Mouse (Mus musculus) NIH3T3 (cell line): ENCODE measurements at regions not wholly inside any gene's neighbourhood (a gene's known extent, or its start where the extent isn't known, plus 50 kb on each side); places are given as distances from the start of the nearest gene placed in this dataset.

Experiments used
- DNase-seq: peaks from one replicate; pipeline ENCODE4 v3.0.0-alpha.2; 2012; ENCODE audit warnings: low read depth

DNA sequence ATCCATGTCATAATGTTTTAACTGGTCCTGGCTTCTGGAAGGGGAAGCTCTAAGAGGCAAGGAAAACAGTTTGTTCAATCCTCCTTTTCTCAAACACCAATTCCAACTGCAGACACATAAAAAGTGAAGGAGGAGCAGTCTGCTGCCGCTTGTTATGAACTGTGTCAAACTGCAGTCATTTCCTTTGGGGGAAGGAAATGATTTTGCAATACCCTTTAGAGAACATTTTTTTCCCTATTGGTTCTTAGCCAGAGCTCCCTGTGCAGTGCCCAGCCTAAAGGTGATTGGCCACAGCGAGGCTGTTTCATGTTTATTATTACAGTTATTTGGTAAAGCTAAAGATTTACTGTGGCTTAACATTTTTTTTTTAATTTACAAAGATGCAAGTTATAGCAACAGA, 1132.6 kb upstream of the Fbxo33 start:
- DNase-seq = no peak

DNA sequence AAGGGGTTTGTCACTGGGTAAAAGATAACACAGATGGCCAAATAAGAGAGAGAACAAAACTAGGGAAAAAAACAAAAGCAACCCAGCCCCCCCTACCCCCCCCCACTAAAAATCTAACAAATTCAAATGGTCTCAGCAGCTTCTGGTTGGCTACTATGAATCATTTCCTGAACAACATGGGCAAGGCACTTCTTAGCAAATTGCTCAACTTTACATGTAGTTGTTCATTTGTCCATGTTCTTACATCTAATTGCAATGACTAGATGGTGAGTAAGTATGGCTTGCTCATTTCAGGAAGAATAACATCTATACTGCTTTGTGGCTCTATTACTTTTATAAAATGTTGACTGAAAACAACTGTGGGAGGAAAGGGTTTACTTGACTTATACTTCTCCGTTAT, 1124.9 kb upstream of the Fbxo33 start:
- DNase-seq = no peak

DNA sequence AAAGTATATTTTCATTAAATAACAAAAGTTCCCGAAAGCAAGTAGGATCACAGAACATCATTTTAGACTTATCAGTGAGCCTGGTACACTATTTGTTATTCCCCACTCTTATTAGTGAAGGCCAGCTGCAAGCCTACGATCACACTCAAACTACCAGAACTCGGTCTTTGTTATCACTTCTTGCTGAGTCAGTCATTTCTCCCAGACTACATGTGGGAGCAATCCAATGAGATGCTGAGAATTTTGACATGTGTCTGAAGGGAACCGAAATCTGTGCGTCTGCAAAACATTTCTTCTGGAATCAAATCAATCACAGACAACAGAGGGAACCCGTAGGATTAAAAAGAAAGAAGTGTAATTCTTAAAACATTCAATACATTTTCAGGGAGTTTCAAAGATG, 1100.5 kb upstream of the Fbxo33 start:
- DNase-seq = no peak

DNA sequence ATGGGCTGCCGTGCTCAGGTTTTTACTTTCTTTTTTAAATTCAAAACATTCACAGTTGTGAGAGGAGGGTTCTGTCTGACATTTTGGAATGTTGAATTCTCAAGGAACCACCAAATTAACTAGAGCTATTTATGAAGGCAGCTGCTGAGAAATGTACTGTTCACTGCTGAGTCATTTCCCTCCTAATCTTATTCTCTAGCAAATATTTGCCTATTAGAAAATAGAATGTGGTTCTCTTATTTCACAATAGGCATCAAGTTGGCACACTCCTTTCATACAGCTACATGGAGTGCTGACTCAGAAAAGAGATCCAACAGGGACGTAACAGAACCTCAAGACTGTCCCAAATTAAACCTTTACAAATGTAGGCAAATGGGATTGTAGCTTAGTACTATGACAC, 1073.1 kb upstream of the Fbxo33 start:
- peak; percentile 74 for DNase-seq

DNA sequence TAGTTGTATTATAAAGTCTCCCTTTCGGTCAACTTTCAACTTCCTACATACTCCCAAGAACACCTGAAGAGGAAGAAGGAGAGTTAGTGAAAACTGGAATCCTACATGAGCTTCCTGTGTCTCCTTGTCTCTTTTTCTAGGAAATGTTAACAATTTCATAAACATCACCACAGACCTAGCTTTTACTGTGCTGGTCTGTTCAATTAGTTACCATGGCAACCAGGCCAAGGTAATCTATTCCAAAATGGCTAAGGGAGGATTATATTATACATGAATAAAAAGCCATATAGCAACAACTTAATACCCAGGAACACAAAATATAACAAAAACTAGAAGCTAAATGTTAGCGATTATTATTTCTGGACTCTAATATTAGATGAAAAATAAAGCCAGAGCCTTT, 1069.3 kb upstream of the Fbxo33 start:
- no peak for DNase-seq

DNA sequence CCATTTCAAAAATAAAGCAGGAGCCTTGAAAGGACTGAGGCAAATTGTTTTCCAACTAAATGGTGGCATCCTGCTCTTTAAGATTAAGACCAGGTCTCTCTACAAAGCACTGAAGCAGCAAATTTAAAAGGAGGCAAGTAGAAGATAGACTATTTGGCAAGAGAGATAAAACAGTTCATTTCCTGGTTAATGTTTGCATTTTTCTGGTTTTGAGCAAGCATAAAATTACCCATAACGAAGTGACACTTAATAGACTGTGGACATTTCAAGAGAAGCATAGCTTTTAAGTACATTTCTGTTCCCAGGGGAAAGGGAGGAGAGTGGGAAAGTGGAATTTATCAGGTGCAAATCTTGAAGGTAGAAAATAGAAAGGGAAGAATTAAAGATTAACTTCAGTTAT, 1035.8 kb upstream of the Fbxo33 start:
- DNase-seq = no peak

DNA sequence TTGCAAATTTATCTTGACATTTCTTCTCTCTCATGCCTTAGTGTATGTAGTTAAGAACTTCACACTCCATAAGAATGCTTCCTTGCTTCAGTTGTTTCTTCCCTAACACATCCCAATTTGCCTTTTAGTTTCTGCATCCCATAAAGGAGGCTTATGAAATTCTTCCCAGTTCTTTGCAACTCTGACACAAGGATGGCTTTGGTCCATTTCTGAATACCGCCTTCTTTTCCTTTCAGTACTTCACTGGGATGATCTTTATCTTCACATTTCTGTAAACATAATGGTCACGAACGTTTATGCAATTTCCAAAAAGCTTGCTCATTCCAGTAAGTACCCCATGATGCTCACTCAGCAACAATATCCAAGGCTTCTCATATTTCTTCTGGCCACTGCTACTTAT, 994.5 kb upstream of the Fbxo33 start:
- DNase-seq = peak; percentile 59

DNA sequence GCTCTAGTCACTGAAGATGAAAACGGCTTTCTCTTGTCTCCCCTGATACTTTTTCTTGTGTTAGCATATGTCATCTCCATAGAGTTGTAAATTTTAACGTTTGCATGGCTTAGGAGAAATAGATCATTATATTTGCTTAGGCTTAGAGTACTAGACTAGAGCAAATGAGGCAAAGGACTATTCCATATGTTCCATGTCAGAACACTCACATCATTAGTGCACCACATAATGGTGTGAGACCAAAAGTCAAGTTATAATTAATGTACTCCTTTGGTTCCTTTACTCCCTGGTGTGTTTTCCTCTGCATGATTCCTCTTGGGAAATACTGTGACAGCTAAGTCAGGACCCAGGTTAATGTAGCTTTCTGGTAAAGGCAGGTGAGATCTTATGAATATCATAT, 956.2 kb upstream of the Fbxo33 start:
- no peak for DNase-seq

DNA sequence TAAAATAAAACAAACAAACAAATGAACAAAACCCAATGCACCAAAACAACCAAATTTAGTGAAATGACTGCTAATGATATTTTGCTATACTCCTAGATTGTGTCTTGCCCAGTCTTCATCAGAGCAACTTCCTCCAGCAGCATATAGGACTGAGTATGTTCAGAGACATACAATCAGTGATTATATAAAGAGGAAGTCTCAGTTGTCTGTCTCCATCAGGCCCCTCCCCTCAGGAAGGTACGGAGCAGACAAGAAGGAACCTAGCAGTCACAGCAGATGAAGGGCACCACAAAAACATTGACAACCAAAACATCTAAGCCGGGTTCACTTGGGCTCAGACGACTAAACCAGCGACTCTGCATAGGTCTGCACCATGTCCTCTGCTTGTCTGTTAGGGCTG, 930.7 kb upstream of the Fbxo33 start:
- no peak for DNase-seq

DNA sequence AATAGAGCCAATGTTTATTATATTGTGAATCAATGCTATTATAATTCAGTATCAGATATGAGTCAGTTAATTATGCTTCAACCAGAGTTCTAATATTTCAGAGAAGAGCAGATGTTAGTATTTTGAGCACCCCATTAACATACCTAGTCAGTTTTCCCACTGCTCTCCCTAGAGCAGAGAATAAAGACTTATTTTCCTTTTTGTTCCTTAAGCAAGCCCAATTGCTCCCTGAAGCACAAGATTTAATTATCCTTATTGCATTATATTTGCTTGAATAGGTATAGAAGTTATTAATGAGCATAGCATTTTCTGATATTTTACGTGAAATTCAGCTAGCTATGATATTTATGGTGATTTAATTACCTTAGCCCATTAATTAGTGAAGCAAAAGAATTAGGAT, 927.8 kb upstream of the Fbxo33 start:
- DNase-seq = no peak
